Mouse (Mus musculus) kidney, adult 8-10 months (tissue): ENCODE measurements around the gene Akt1s1.
"Not testable (repeated sequence)": the region's sequence is repeated elsewhere in the genome, so short reads cannot be mapped to it uniquely, and the experiment has no call there.

Experiments
- DNase-seq, 2 experiments: peaks; one replicate each; pipeline ENCODE4 v3.0.0; 2022

Gene Akt1s1

GRCm38 (mm10) chr7:44869697-44870528 lies 21.1 kb downstream of the Akt1s1 start, which contains the start of gene Ptov1:
TSS of gene Ptov1 (minus strand) at chr7:44869788.
- DNase-seq: peak; percentile 94 to 96

GRCm38 (mm10) chr7:44870614-44871013 lies 21.8 kb downstream of the Akt1s1 start:
- DNase-seq: no peak

GRCm38 (mm10) chr7:44871181-44871580 lies 22.4 kb downstream of the Akt1s1 start:
- DNase-seq: no peak

- DNase-seq: not testable (repeated sequence)
Measured at GRCm38 (mm10) chr7:44871774-44872173, 23.0 kb downstream of the Akt1s1 start.

- no peak for DNase-seq
Measured at GRCm38 (mm10) chr7:44877833-44878232, 29.0 kb downstream of the Akt1s1 start.

GRCm38 (mm10) chr7:44883036-44883435 lies 34.2 kb downstream of the Akt1s1 start:
- no peak for DNase-seq

- no peak for DNase-seq
Measured at GRCm38 (mm10) chr7:44884637-44885036, 35.8 kb downstream of the Akt1s1 start.

GRCm38 (mm10) chr7:44886964-44887363 lies 38.2 kb downstream of the Akt1s1 start:
- DNase-seq: no peak

- no peak for DNase-seq
Measured at GRCm38 (mm10) chr7:44888256-44889105, 39.7 kb downstream of the Akt1s1 start.

- no peak for DNase-seq
Measured at GRCm38 (mm10) chr7:44890180-44890579, 41.4 kb downstream of the Akt1s1 start.

GRCm38 (mm10) chr7:44890737-44891136 lies 41.9 kb downstream of the Akt1s1 start:
- DNase-seq: no peak

- no peak for DNase-seq
Measured at GRCm38 (mm10) chr7:44891611-44892010, 42.8 kb downstream of the Akt1s1 start.

GRCm38 (mm10) chr7:44892276-44892921 lies 43.6 kb downstream of the Akt1s1 start, which contains the start of gene Med25:
TSS of gene Med25 (minus strand) at chr7:44892712.
- DNase-seq: peak; percentile 94 to 95

- no peak for DNase-seq
Measured at GRCm38 (mm10) chr7:44893197-44893596, 44.4 kb downstream of the Akt1s1 start.

- no peak for DNase-seq
Measured at GRCm38 (mm10) chr7:44894175-44894574, 45.4 kb downstream of the Akt1s1 start.

GRCm38 (mm10) chr7:44895206-44895592 lies 46.4 kb downstream of the Akt1s1 start:
- DNase-seq: no peak

- DNase-seq: peak; percentile 91 to 93
Measured at GRCm38 (mm10) chr7:44895593-44896434, 47.0 kb downstream of the Akt1s1 start, which contains the start of gene Fuz. TSS of gene Fuz (plus strand) at chr7:44896079.

- no peak for DNase-seq
Measured at GRCm38 (mm10) chr7:44896499-44896898, 47.7 kb downstream of the Akt1s1 start.

- DNase-seq: peak; percentile 57 to 59
Measured at GRCm38 (mm10) chr7:44898607-44899006, 49.8 kb downstream of the Akt1s1 start.

GRCm38 (mm10) chr7:44900632-44901031 lies 51.8 kb downstream of the Akt1s1 start:
- peak in 1 of 2 experiments; percentile 28 for DNase-seq

GRCm38 (mm10) chr7:44901230-44901722 lies 52.5 kb downstream of the Akt1s1 start:
- peak in 1 of 2 experiments; percentile 30 for DNase-seq
